16 mouse cellular contexts compared by ENCODE assay signal in the genomic region with DNA sequence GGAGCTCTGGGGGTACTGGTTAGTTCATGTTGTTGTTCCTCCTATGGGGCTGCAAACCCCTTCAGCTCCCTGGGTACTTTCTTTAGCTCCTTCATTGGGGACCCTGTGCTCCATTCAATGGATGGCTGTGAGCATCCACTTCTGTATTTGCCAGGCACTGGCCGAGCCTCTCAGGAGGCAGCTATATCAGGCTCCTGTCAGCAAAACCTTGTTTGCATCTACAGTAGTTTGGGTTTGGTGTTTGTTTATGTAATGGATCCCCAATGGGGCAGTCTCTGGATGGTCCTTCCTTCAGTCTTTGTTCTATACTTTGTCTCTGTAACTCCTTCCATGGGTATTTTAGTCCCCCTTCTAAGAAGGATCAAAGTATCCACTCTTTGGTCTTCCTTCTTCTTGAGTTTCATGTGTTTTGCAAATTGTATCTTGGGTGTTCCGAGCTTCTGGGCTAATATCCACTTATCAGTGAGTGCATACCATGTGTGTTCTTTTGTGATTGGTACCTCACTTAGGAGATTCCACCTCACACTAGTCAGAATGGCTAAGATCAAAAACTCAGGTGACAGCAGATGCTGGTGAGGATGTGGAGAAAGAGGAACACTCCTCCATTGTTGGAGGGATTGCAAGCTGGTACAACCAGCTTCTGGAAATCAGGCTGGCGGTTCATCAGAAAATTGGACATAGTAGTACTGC. TPM values are rescaled to one million over a fixed set of nuclear protein-coding genes. Genes with fewer than 3 reads are reported as not detected.
DNase-seq lines count a peak whose midpoint lies in the region; ATAC-seq and TF ChIP-seq lines count a peak whose summit lies in the region.
"Not testable (repeated sequence)": the region's sequence is repeated elsewhere in the genome, so short reads cannot be mapped to it uniquely, and the experiment has no call there.
"Had no signal": no experiment of that assay in that cellular context is flagged by ENCODE, and none has a peak within 500 bp of the region (broad histone marks: within the 10 kb centered on the region; RNA-seq: fewer than 3 reads in every experiment).

No protein-coding gene starts in this region.

- not testable (repeated sequence) for TF ChIP-seq EP300 in liver, postnatal 0 days (IDR thresholded peaks at IDR 0.05; ENCODE audit: low read depth)

- H3K27me3 ChIP-seq in liver, embryonic 11.5 days (replicated peaks; ENCODE audit: control insufficient read depth, insufficient read depth, low read length); liver, embryonic 13.5 days; liver, embryonic 15.5 days; liver, postnatal 0 days (ENCODE audit: insufficient read depth, low read length): not testable (repeated sequence)

- H3K4me2 ChIP-seq in liver, embryonic 11.5 days; liver, postnatal 0 days (ENCODE audit: low read depth, low read length): not testable (repeated sequence)
- H3K4me2 ChIP-seq in liver, embryonic 13.5 days: peak overlapping the region; percentile 37
- peak overlapping the region; percentile 50 for H3K4me2 ChIP-seq in liver, embryonic 15.5 days

- peak; percentile 47 for DNase-seq in c-Kit-positive CD71-positive TER-119-positive erythroid progenitor cells, embryonic 14.5 days (ENCODE audit: low spot score)
- DNase-seq in liver, embryonic 11.5 days (ENCODE audit: low spot score); liver, postnatal 0 days: not testable (repeated sequence)
- DNase-seq in liver, embryonic 13.5 days: peak; percentile 28

- not testable (repeated sequence) for H3K4me3 ChIP-seq in liver, embryonic 11.5 days (ENCODE audit: low read depth, low read length); liver, embryonic 13.5 days (replicated peaks); liver, embryonic 15.5 days (replicated peaks); liver, postnatal 0 days (ENCODE audit: low read depth, low read length)

- peak; percentile 85 for ATAC-seq in liver, embryonic 11.5 days (replicated peaks; ENCODE audit: low FRiP score)
- ATAC-seq in liver, embryonic 13.5 days (ENCODE audit: low read depth): peak; percentile 95
- ATAC-seq in liver, embryonic 15.5 days (ENCODE audit: insufficient read depth): peak; percentile 92
- peak; percentile 50; the same call in 1 of the 2 replicates for ATAC-seq in liver, postnatal 0 days

- WGBS in liver, embryonic 11.5 days: 82% methylated on average over 3 of the region's 3 CpGs
- 56% methylated on average over 3 of the region's 3 CpGs for WGBS in liver, embryonic 13.5 days (ENCODE audit: insufficient replicate concordance)
- WGBS in liver, embryonic 15.5 days (ENCODE audit: insufficient replicate concordance): 56% methylated on average over 3 of the region's 3 CpGs
- WGBS in liver, postnatal 0 days (ENCODE audit: insufficient replicate concordance): 73% methylated on average over 3 of the region's 3 CpGs

- H3K4me1 ChIP-seq in liver, embryonic 11.5 days (replicated peaks; ENCODE audit: control insufficient read depth, insufficient read depth, low read length); liver, postnatal 0 days (ENCODE audit: insufficient read depth): not testable (repeated sequence)
- peaks cover 19% of the 10 kb centered on the region for H3K4me1 ChIP-seq in liver, embryonic 13.5 days (replicated peaks)
- H3K4me1 ChIP-seq in liver, embryonic 15.5 days (replicated peaks): peaks cover 15% of the 10 kb centered on the region

- not testable (repeated sequence) for H3K9ac ChIP-seq in liver, embryonic 11.5 days (ENCODE audit: low read depth, low read length); liver, embryonic 13.5 days; liver, postnatal 0 days (replicated peaks)
- H3K9ac ChIP-seq in liver, embryonic 15.5 days: 0 out of 2 replicates have a peak overlapping the region, but pooled peaks have one; percentile 20

- H3K9me3 ChIP-seq in liver, embryonic 11.5 days (ENCODE audit: control insufficient read depth, low read length); liver, embryonic 13.5 days (replicated peaks); liver, embryonic 15.5 days (replicated peaks); liver, postnatal 0 days (ENCODE audit: low read length): not testable (repeated sequence)

- not testable (repeated sequence) for H3K27ac ChIP-seq in liver, embryonic 11.5 days (ENCODE audit: low read depth, low read length); liver, postnatal 0 days (ENCODE audit: low read depth)
- H3K27ac ChIP-seq in liver, embryonic 13.5 days: peak overlapping the region; percentile 74
- H3K27ac ChIP-seq in liver, embryonic 15.5 days (replicated peaks): peak overlapping the region; percentile 86

- TF ChIP-seq CTCF in liver, postnatal 0 days (IDR thresholded peaks at IDR 0.05; ENCODE audit: low read depth): not testable (repeated sequence)

- not testable (repeated sequence) for H3K36me3 ChIP-seq in liver, embryonic 11.5 days (ENCODE audit: control insufficient read depth, insufficient read depth, low read length); liver, postnatal 0 days (replicated peaks; ENCODE audit: insufficient read depth, low read length)
- peaks cover 11% of the 10 kb centered on the region for H3K36me3 ChIP-seq in liver, embryonic 13.5 days
- peaks cover 18% of the 10 kb centered on the region for H3K36me3 ChIP-seq in liver, embryonic 15.5 days (replicated peaks)

RNA-seq across cellular contexts. Expression of gene 4930430F08Rik, which starts 29.9 kb away (rescaled TPM):
- 17.1 TPM in 2 replicates for polyA plus RNA-seq in liver, embryonic 11.5 days (2014; fragmentation: Nextera tagmentation; extraction: Ambion mirVana)
- 16.7 and 16.8 TPM in 2 replicates for polyA plus RNA-seq in liver, embryonic 13.5 days (2015; fragmentation: Nextera tagmentation; extraction: Ambion mirVana)
- polyA plus RNA-seq in liver, embryonic 15.5 days (2015; fragmentation: Nextera tagmentation; extraction: Ambion mirVana): 11.4 and 13.1 TPM in 2 replicates
- 5.0 and 5.1 TPM in 2 replicates for polyA plus RNA-seq in liver, postnatal 0 days (2015; fragmentation: Nextera tagmentation; extraction: Ambion mirVana)

RNA-seq across cellular contexts. Expression of gene 1700017N19Rik, which starts 29.9 kb away (rescaled TPM):
- not detected in 2 replicates for polyA plus RNA-seq in liver, embryonic 11.5 days (2014; fragmentation: Nextera tagmentation; extraction: Ambion mirVana)
- not detected in 2 replicates for polyA plus RNA-seq in liver, embryonic 13.5 days (2015; fragmentation: Nextera tagmentation; extraction: Ambion mirVana)
- polyA plus RNA-seq in liver, embryonic 15.5 days (2015; fragmentation: Nextera tagmentation; extraction: Ambion mirVana): not detected in 2 replicates
- not detected in 2 replicates for polyA plus RNA-seq in liver, postnatal 0 days (2015; fragmentation: Nextera tagmentation; extraction: Ambion mirVana)
- polyA plus RNA-seq: activated CD4-positive, CD25-positive, alpha-beta regulatory T cell, adult 4 months; CD4-positive, CD25-positive, alpha-beta regulatory T cell, adult 4 months; embryonic facial prominence, embryonic 11.5 days; embryonic facial prominence, embryonic 13.5 days; embryonic facial prominence, embryonic 15.5 days; erythroblast, embryonic 14.5 days; forebrain, embryonic 11.5 days; forebrain, embryonic 13.5 days; forebrain, embryonic 15.5 days; G1E; Patski had no signal
